9 mouse cellular contexts compared by ENCODE assay signal in the genomic region with DNA sequence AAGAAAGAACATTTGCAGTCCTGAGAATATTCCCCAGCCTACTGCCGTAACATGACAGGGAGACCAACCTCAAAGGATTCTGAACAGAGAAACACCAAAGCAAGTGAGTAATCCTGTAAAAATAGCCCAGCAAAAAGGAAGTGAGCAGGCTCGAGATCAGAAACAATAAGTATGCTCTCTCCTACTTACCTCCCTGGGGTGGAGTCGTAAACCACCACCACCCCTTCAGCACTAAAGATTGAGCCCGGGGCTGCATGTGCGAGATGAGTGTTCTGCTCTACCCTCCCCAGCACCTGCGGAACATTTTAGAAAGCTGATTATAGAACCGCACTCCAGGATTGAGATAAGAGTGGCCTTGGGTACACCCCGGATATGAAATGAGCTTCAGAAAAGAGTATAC.
DNase-seq lines count a peak whose midpoint lies in the region; ATAC-seq and TF ChIP-seq lines count a peak whose summit lies in the region.
"Had no signal": no experiment of that assay in that cellular context is flagged by ENCODE, and none has a peak within 500 bp of the region (broad histone marks: within the 10 kb centered on the region; RNA-seq: fewer than 3 reads in every experiment).

No protein-coding gene starts in this region.

- H3K27me3 ChIP-seq in neural tube, embryonic 15.5 days (replicated peaks): no peaks in the 10 kb centered on the region

- 86% methylated on average over 8 of the region's 8 CpGs for WGBS in neural tube, embryonic 15.5 days

- no peak for DNase-seq in layer of hippocampus, adult 2 months (ENCODE audit: low spot score in 2 of 2)
- DNase-seq in layer of hippocampus, postnatal 10 days (ENCODE audit: low spot score in 2 of 2): no peak
- peak; percentile 68 for DNase-seq in T-cell, adult 2 months (ENCODE audit: low spot score)
- no peak for DNase-seq in ovary, postnatal 36 days (ENCODE audit: low spot score)
- DNase-seq in kidney, adult 8-10 months: no peak
- DNase-seq in urinary bladder, adult 2 months (ENCODE audit: low spot score): no peak

- H3K4me3 ChIP-seq in layer of hippocampus, adult 2 months: no peak overlapping the region
- no peak overlapping the region for H3K4me3 ChIP-seq in embryonic fibroblast, embryonic 13.5 days (ENCODE audit: insufficient read depth, low read length)
- no peak overlapping the region for H3K4me3 ChIP-seq in neural tube, embryonic 15.5 days (replicated peaks)
- H3K4me3 ChIP-seq: erythroblast, embryonic 14.5 days had no signal

- H3K9me3 ChIP-seq in neural tube, embryonic 15.5 days (replicated peaks): no peaks in the 10 kb centered on the region

- peaks cover 21% of the 10 kb centered on the region for H3K4me1 ChIP-seq in embryonic fibroblast, embryonic 13.5 days (ENCODE audit: control insufficient read depth, insufficient read depth, low read length)
- no peaks in the 10 kb centered on the region for H3K4me1 ChIP-seq in neural tube, embryonic 15.5 days

- no peak overlapping the region for H3K9ac ChIP-seq in neural tube, embryonic 15.5 days (replicated peaks)

- no peak overlapping the region for H3K4me2 ChIP-seq in neural tube, embryonic 15.5 days

- no peak for TF ChIP-seq POLR2A in embryonic fibroblast, embryonic 13.5 days (IDR thresholded peaks at IDR 0.05; ENCODE audit: low read depth, low read length)

- no peak for ATAC-seq in neural tube, embryonic 15.5 days (ENCODE audit: low FRiP score)

- H3K27ac ChIP-seq in layer of hippocampus, adult 2 months: peak overlapping the region; percentile 71
- peak overlapping the region; percentile 84 for H3K27ac ChIP-seq in embryonic fibroblast, embryonic 13.5 days (ENCODE audit: insufficient read depth, low read length)
- H3K27ac ChIP-seq in neural tube, embryonic 15.5 days (replicated peaks): peak overlapping the region; percentile 3; the same call in 1 of the 2 replicates

- no peak for TF ChIP-seq CTCF in layer of hippocampus, adult 2 months (conservative IDR thresholded peaks at IDR 0.05)
- no peak for TF ChIP-seq CTCF in embryonic fibroblast, embryonic 13.5 days (IDR thresholded peaks at IDR 0.05; ENCODE audit: borderline replicate concordance, insufficient read depth, low read length)

- peaks cover 53% of the 10 kb centered on the region for H3K36me3 ChIP-seq in neural tube, embryonic 15.5 days

Comparison
In these comparisons a context has a peak if more than half of its experiments do, and no peak if none do; other contexts are left out.
1. H3K27ac ChIP-seq: peak in every context shown above with its lines; median percentile 84 in embryonic fibroblast, embryonic 13.5 days; 71 in layer of hippocampus, adult 2 months; 3 in neural tube, embryonic 15.5 days.